Mouse (Mus musculus): ENCODE data around the gene Lin7b. TPM values are rescaled to one million over a fixed set of nuclear protein-coding genes. Genes with fewer than 3 reads are reported as not detected.

Lin7b gene
- total RNA-seq, 2 experiments from 2014 or later: 1.8 to 2.0 TPM

GRCm38 (mm10) chr7:45331502-45331901 is 38.9 kb downstream of the Lin7b start:
- intact Hi-C loops (cut with DNase I): no loop called here

GRCm38 (mm10) chr7:45328841-45329475 is 41.4 kb downstream of the Lin7b start:
- no peak for DNase-seq (ENCODE audit: low spot score)
- intact Hi-C loops (cut with DNase I): no loop called here

More at GRCm38 (mm10) chr7:45331502-45331901, 38.9 kb downstream of the Lin7b start:
- no peak for DNase-seq (ENCODE audit: low spot score)

- intact Hi-C loops (cut with DNase I): no loop called here
- DNase-seq (ENCODE audit: low spot score): no peak
Observed at GRCm38 (mm10) chr7:45325800-45326199, 44.6 kb downstream of the Lin7b start.

GRCm38 (mm10) chr7:45323069-45323468 is 47.3 kb downstream of the Lin7b start:
- intact Hi-C loops (cut with DNase I): no loop called here
- DNase-seq (ENCODE audit: low spot score): no peak

- intact Hi-C loops (cut with DNase I): no loop called here
- no peak for DNase-seq (ENCODE audit: low spot score)
Observed at GRCm38 (mm10) chr7:45322245-45322644, 48.1 kb downstream of the Lin7b start.

Other genes with a start within 250 kb of the Lin7b start
- gene Rps11, start 246.1 kb downstream of the Lin7b start, total RNA-seq (2021): 100 to 1,000 TPM; 517 to 569 TPM
- 100 to 1,000 TPM; 613 to 620 TPM for gene Rpl13a, start 241.8 kb downstream of the Lin7b start, total RNA-seq (2021)
- not detected for gene Gm45713, start 234.4 kb downstream of the Lin7b start, total RNA-seq (2021)
- gene Flt3l, start 234.2 kb downstream of the Lin7b start, total RNA-seq (2021): 10 to 100 TPM in 1 of 2 experiments, 1 to 10 TPM in 1; 5.3 to 15.0 TPM
- gene Pih1d1, start 216.3 kb downstream of the Lin7b start, total RNA-seq (2021): 10 to 100 TPM; 29.7 to 30.9 TPM
- gene Aldh16a1, start 216.0 kb downstream of the Lin7b start, total RNA-seq (2021): 10 to 100 TPM; 23.5 to 37.6 TPM
- gene Slc17a7, start 206.6 kb downstream of the Lin7b start, total RNA-seq (2021): 10 to 100 TPM; 18.1 to 18.7 TPM
- not detected for gene Gfy, start 191.0 kb downstream of the Lin7b start, total RNA-seq (2021)
- gene Pth2, start 189.6 kb downstream of the Lin7b start, total RNA-seq (2021): not detected
- gene Ccdc155, start 165.7 kb downstream of the Lin7b start, total RNA-seq (2021): not detected
- not detected for gene Dkkl1, start 158.4 kb downstream of the Lin7b start, total RNA-seq (2021)
- gene Tead2, start 154.8 kb downstream of the Lin7b start, total RNA-seq (2021): 10 to 100 TPM in 1 of 2 experiments, 1 to 10 TPM in 1; 7.0 to 12.0 TPM
- 1 to 10 TPM; 2.9 to 3.2 TPM for gene Cd37, start 131.5 kb downstream of the Lin7b start, total RNA-seq (2021)
- gene Slc6a16, start 129.5 kb downstream of the Lin7b start, total RNA-seq (2021): not detected
- not detected for gene Slc6a21, start 93.1 kb downstream of the Lin7b start, total RNA-seq (2021)
- gene Trpm4, start 36.8 kb downstream of the Lin7b start, total RNA-seq (2021): 10 to 100 TPM; 23.5 to 25.0 TPM
- gene Hrc, start 35.3 kb downstream of the Lin7b start, total RNA-seq (2021): 100 to 1,000 TPM; 773 to 825 TPM
- gene Ppfia3, start 3.6 kb downstream of the Lin7b start, total RNA-seq (2021): under 1 TPM; 0.18 to 0.25 TPM
- 100 to 1,000 TPM; 110 to 111 TPM for gene Snrnp70, start 25.2 kb upstream of the Lin7b start, total RNA-seq (2021)
- 1 to 10 TPM; 3.2 to 3.7 TPM for gene Kcna7, start 35.1 kb upstream of the Lin7b start, total RNA-seq (2021)
- gene Ntf5, start 43.1 kb upstream of the Lin7b start, total RNA-seq (2021): under 1 TPM; 0.14 to 0.39 TPM
- not detected for gene Lhb, start 50.2 kb upstream of the Lin7b start, total RNA-seq (2021)
- gene Gys1, start 64.3 kb upstream of the Lin7b start, total RNA-seq (2021): 10 to 100 TPM; 93.1 to 98.1 TPM
- 10 to 100 TPM; 28.5 to 29.3 TPM for gene Ruvbl2, start 67.5 kb upstream of the Lin7b start, total RNA-seq (2021)
- gene Ftl1, start 89.3 kb upstream of the Lin7b start, total RNA-seq (2021): 100 to 1,000 TPM; 210 to 232 TPM
- 10 to 100 TPM; 24.7 to 26.7 TPM for gene Bax, start 96.3 kb upstream of the Lin7b start, total RNA-seq (2021)
- not detected for gene Tulp2, start 111.3 kb upstream of the Lin7b start, total RNA-seq (2021)
- gene Gm45808, start 116.2 kb upstream of the Lin7b start, total RNA-seq (2021): 1 to 10 TPM; 4.0 to 5.1 TPM
- gene Dhdh, start 118.2 kb upstream of the Lin7b start, total RNA-seq (2021): 1 to 10 TPM; 5.9 to 6.7 TPM
- 100 to 1,000 TPM; 126 to 129 TPM for gene Nucb1, start 139.8 kb upstream of the Lin7b start, total RNA-seq (2021)
- gene Ppp1r15a, start 155.7 kb upstream of the Lin7b start, total RNA-seq (2021): 10 to 100 TPM; 22.7 to 23.9 TPM
- gene Plekha4, start 155.7 kb upstream of the Lin7b start, total RNA-seq (2021): 1 to 10 TPM; 2.2 to 4.7 TPM
- gene Hsd17b14, start 184.3 kb upstream of the Lin7b start, total RNA-seq (2021): under 1 TPM; 0.18 to 0.59 TPM
- 100 to 1,000 TPM; 188 to 200 TPM for gene Bcat2, start 199.6 kb upstream of the Lin7b start, total RNA-seq (2021)
- not detected for gene Fgf21, start 244.9 kb upstream of the Lin7b start, total RNA-seq (2021)
- not detected for gene Fut1, start 246.7 kb upstream of the Lin7b start, total RNA-seq (2021)

All from heart, postnatal 25 days (tissue).